Mouse (Mus musculus): ENCODE data around the gene Extl1. TPM values are rescaled to one million over a fixed set of nuclear protein-coding genes. Genes with fewer than 3 reads are reported as not detected.

Extl1 gene
- polyA plus RNA-seq, 2 experiments, result 0.11 to 0.16 TPM

DNA sequence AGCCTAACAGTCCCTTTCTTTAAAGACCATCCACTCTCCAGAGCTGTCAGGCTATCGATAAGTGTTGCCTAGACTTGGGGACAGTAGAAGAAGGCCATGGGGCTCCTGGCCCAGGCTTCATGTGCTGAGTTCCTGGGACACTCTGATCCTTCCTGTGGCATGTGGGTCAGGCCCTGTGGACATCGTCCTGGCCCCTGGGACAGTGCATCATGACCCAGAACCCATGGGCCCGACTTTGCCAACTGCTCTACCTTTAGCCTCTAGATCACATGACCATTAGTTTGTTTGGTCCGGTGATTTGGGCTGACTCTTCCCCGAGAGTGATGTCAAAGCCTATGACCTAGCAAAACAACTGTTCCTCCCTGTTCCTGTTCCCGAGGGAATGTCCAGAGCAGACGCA lies 73.5 kb downstream of the Extl1 start:
- Histone ChIP-seq H3K27ac (no peak overlapping the region), H3K36me3 (replicated peaks; ENCODE audit: control insufficient read depth, insufficient read depth, low read depth) (no peaks in the 10 kb centered on the region), H3K4me3 (ENCODE audit: insufficient read depth in 1 of 2, low read depth in 2 of 2, low read length in 2 of 2) (no peak overlapping the region), H3K4me1 (replicated peaks; ENCODE audit: control insufficient read depth in 2 of 2, insufficient read depth in 2 of 2, low read length in 1 of 2) (peaks cover 0 to 2% of the 10 kb centered on the region in 2 experiments; a peak in 1 of 4 replicates), H3K9ac (replicated peaks) (no peak overlapping the region), H3K27me3 (ENCODE audit: control insufficient read depth, insufficient read depth, low read length) (no peaks in the 10 kb centered on the region), H3K4me2 (ENCODE audit: low read depth) (no peak overlapping the region), H3K9me3 (ENCODE audit: control insufficient read depth, low read length) (no peaks in the 10 kb centered on the region; the same call in 1 of the 2 replicates)
- ATAC-seq (ENCODE audit: insufficient read depth) (no peak), DNase-seq (ENCODE audit: low read depth in 3 of 3, low spot score in 3 of 3) (no peak)
- WGBS (ENCODE audit: insufficient replicate concordance), result 69% methylated on average over 7 of the region's 7 CpGs
- TF ChIP-seq EP300 (IDR thresholded peaks at IDR 0.05; ENCODE audit: low read depth) (no peak), CTCF (IDR thresholded peaks at IDR 0.05; ENCODE audit: low read depth) (no peak)

GRCm38 (mm10) chr4:134307367-134308072 lies 76.1 kb downstream of the Extl1 start:
- WGBS (ENCODE audit: insufficient replicate concordance), result 12% methylated on average over 12 of the region's 12 CpGs
- H3K4me2 ChIP-seq (ENCODE audit: low read depth), result peak overlapping the region; percentile 38
- TF ChIP-seq EP300 (IDR thresholded peaks at IDR 0.05; ENCODE audit: low read depth) (no peak), CTCF (IDR thresholded peaks at IDR 0.05; ENCODE audit: low read depth) (peak; percentile 62)
- ATAC-seq (ENCODE audit: insufficient read depth) (peak; percentile 41; the same call in 1 of the 2 replicates), DNase-seq (ENCODE audit: low read depth in 3 of 3, low spot score in 3 of 3) (no peak)
- H3K9me3 ChIP-seq (ENCODE audit: control insufficient read depth, low read length), result no peaks in the 10 kb centered on the region
- no peaks in the 10 kb centered on the region for H3K27me3 ChIP-seq (ENCODE audit: control insufficient read depth, insufficient read depth, low read length)
- H3K36me3 ChIP-seq (replicated peaks; ENCODE audit: control insufficient read depth, insufficient read depth, low read depth), result no peaks in the 10 kb centered on the region
- H3K4me3 ChIP-seq (ENCODE audit: insufficient read depth in 1 of 2, low read depth in 2 of 2, low read length in 2 of 2), result no peak overlapping the region
- H3K27ac ChIP-seq, result no peak overlapping the region
- no peak overlapping the region for H3K9ac ChIP-seq (replicated peaks)
- H3K4me1 ChIP-seq (replicated peaks; ENCODE audit: control insufficient read depth in 2 of 2, insufficient read depth in 2 of 2, low read length in 1 of 2), result peaks cover 0 to 2% of the 10 kb centered on the region in 2 experiments; a peak in 1 of 4 replicates

GRCm38 (mm10) chr4:134306963-134307362 lies 76.7 kb downstream of the Extl1 start:
- peak overlapping the region; percentile 38; the same call in 1 of the 2 replicates for H3K4me2 ChIP-seq (ENCODE audit: low read depth)
- DNase-seq (ENCODE audit: low read depth in 3 of 3, low spot score in 3 of 3) (no peak), ATAC-seq (ENCODE audit: insufficient read depth) (no peak)
- no peak overlapping the region for H3K4me3 ChIP-seq (ENCODE audit: insufficient read depth in 1 of 2, low read depth in 2 of 2, low read length in 2 of 2)
- H3K36me3 ChIP-seq (replicated peaks; ENCODE audit: control insufficient read depth, insufficient read depth, low read depth), result no peaks in the 10 kb centered on the region
- no peaks in the 10 kb centered on the region for H3K9me3 ChIP-seq (ENCODE audit: control insufficient read depth, low read length)
- no peak overlapping the region for H3K27ac ChIP-seq
- WGBS (ENCODE audit: insufficient replicate concordance), result 51% methylated on average over 2 of the region's 2 CpGs
- no peak for TF ChIP-seq EP300 (IDR thresholded peaks at IDR 0.05; ENCODE audit: low read depth)
- no peak for TF ChIP-seq CTCF (IDR thresholded peaks at IDR 0.05; ENCODE audit: low read depth)
- H3K27me3 ChIP-seq (ENCODE audit: control insufficient read depth, insufficient read depth, low read length), result no peaks in the 10 kb centered on the region
- H3K4me1 ChIP-seq (replicated peaks; ENCODE audit: control insufficient read depth in 2 of 2, insufficient read depth in 2 of 2, low read length in 1 of 2), result peaks cover 0 to 2% of the 10 kb centered on the region in 2 experiments; a peak in 1 of 4 replicates
- H3K9ac ChIP-seq (replicated peaks), result no peak overlapping the region

Other genes starting within 250 kb of the Extl1 start
- gene Cep85, start 196.7 kb downstream of the Extl1 start, polyA plus RNA-seq (2012; rRNA removed), result 14.2 and 16.9 TPM in 2 replicates
- gene Cep85, start 196.7 kb downstream of the Extl1 start, polyA plus RNA-seq (2014; fragmentation: Nextera tagmentation; extraction: Ambion mirVana), result 30.2 and 35.2 TPM in 2 replicates
- gene Gm7534, start 180.8 kb downstream of the Extl1 start, polyA plus RNA-seq (2012; rRNA removed), result not detected in 2 replicates
- gene Gm7534, start 180.8 kb downstream of the Extl1 start, polyA plus RNA-seq (2014; fragmentation: Nextera tagmentation; extraction: Ambion mirVana), result not detected in 2 replicates
- not detected in 2 replicates for gene Catsper4, start 156.5 kb downstream of the Extl1 start, polyA plus RNA-seq (2012; rRNA removed)
- gene Catsper4, start 156.5 kb downstream of the Extl1 start, polyA plus RNA-seq (2014; fragmentation: Nextera tagmentation; extraction: Ambion mirVana), result not detected in 2 replicates
- gene Cnksr1, start 145.5 kb downstream of the Extl1 start, polyA plus RNA-seq (2012; rRNA removed), result 0.05 and 0.06 TPM in 2 replicates
- 0.35 TPM in 1 of 2 replicates, not detected in the other for gene Cnksr1, start 145.5 kb downstream of the Extl1 start, polyA plus RNA-seq (2014; fragmentation: Nextera tagmentation; extraction: Ambion mirVana)
- gene E130218I03Rik, start 140.2 kb downstream of the Extl1 start, polyA plus RNA-seq (2012; rRNA removed), result not detected in 2 replicates
- not detected in 2 replicates for gene E130218I03Rik, start 140.2 kb downstream of the Extl1 start, polyA plus RNA-seq (2014; fragmentation: Nextera tagmentation; extraction: Ambion mirVana)
- gene Zfp593, start 138.3 kb downstream of the Extl1 start, polyA plus RNA-seq (2012; rRNA removed), result 5.6 and 6.4 TPM in 2 replicates
- gene Zfp593, start 138.3 kb downstream of the Extl1 start, polyA plus RNA-seq (2014; fragmentation: Nextera tagmentation; extraction: Ambion mirVana), result 7.1 TPM in 2 replicates
- gene Gm30191, start 136.9 kb downstream of the Extl1 start, polyA plus RNA-seq (2012; rRNA removed), result not detected in 2 replicates
- gene Gm30191, start 136.9 kb downstream of the Extl1 start, polyA plus RNA-seq (2014; fragmentation: Nextera tagmentation; extraction: Ambion mirVana), result not detected in 2 replicates
- 0.77 and 1.1 TPM in 2 replicates for gene Grrp1, start 129.7 kb downstream of the Extl1 start, polyA plus RNA-seq (2012; rRNA removed)
- gene Grrp1, start 129.7 kb downstream of the Extl1 start, polyA plus RNA-seq (2014; fragmentation: Nextera tagmentation; extraction: Ambion mirVana), result 0.40 and 0.55 TPM in 2 replicates
- 2.8 and 4.5 TPM in 2 replicates for gene Pdik1l, start 96.0 kb downstream of the Extl1 start, polyA plus RNA-seq (2012; rRNA removed)
- gene Pdik1l, start 96.0 kb downstream of the Extl1 start, polyA plus RNA-seq (2014; fragmentation: Nextera tagmentation; extraction: Ambion mirVana), result 11.7 and 12.4 TPM in 2 replicates
- 0.07 TPM in 1 of 2 replicates, not detected in the other for gene Trim63, start 68.7 kb downstream of the Extl1 start, polyA plus RNA-seq (2012; rRNA removed)
- not detected in 2 replicates for gene Trim63, start 68.7 kb downstream of the Extl1 start, polyA plus RNA-seq (2014; fragmentation: Nextera tagmentation; extraction: Ambion mirVana)
- gene Slc30a2, start 40.7 kb downstream of the Extl1 start, polyA plus RNA-seq (2012; rRNA removed), result 0.02 TPM in 1 of 2 replicates, not detected in the other
- not detected in 2 replicates for gene Slc30a2, start 40.7 kb downstream of the Extl1 start, polyA plus RNA-seq (2014; fragmentation: Nextera tagmentation; extraction: Ambion mirVana)
- gene Pafah2, start 12.5 kb upstream of the Extl1 start, polyA plus RNA-seq (2012; rRNA removed), result 3.9 and 4.3 TPM in 2 replicates
- gene Pafah2, start 12.5 kb upstream of the Extl1 start, polyA plus RNA-seq (2014; fragmentation: Nextera tagmentation; extraction: Ambion mirVana), result 4.3 and 5.4 TPM in 2 replicates
- 46.2 and 104 TPM in 2 replicates for gene Stmn1, start 84.5 kb upstream of the Extl1 start, polyA plus RNA-seq (2012; rRNA removed)
- 404 and 464 TPM in 2 replicates for gene Stmn1, start 84.5 kb upstream of the Extl1 start, polyA plus RNA-seq (2014; fragmentation: Nextera tagmentation; extraction: Ambion mirVana)
- 4.1 and 5.7 TPM in 2 replicates for gene Paqr7, start 112.8 kb upstream of the Extl1 start, polyA plus RNA-seq (2012; rRNA removed)
- gene Paqr7, start 112.8 kb upstream of the Extl1 start, polyA plus RNA-seq (2014; fragmentation: Nextera tagmentation; extraction: Ambion mirVana), result 1.9 and 2.3 TPM in 2 replicates
- gene Aunip, start 127.1 kb upstream of the Extl1 start, polyA plus RNA-seq (2012; rRNA removed), result 13.5 and 21.0 TPM in 2 replicates
- gene Aunip, start 127.1 kb upstream of the Extl1 start, polyA plus RNA-seq (2014; fragmentation: Nextera tagmentation; extraction: Ambion mirVana), result 7.6 and 10.2 TPM in 2 replicates
- gene Mtfr1l, start 151.5 kb upstream of the Extl1 start, polyA plus RNA-seq (2012; rRNA removed), result 27.0 and 28.4 TPM in 2 replicates
- gene Mtfr1l, start 151.5 kb upstream of the Extl1 start, polyA plus RNA-seq (2014; fragmentation: Nextera tagmentation; extraction: Ambion mirVana), result 41.6 and 48.5 TPM in 2 replicates
- 3.6 and 4.6 TPM in 2 replicates for gene Selenon, start 168.3 kb upstream of the Extl1 start, polyA plus RNA-seq (2012; rRNA removed)
- gene Selenon, start 168.3 kb upstream of the Extl1 start, polyA plus RNA-seq (2014; fragmentation: Nextera tagmentation; extraction: Ambion mirVana), result 1.9 and 3.4 TPM in 2 replicates